Mouse (Mus musculus) megakaryocyte, embryonic 14.5 days (primary cell): ENCODE measurements around the gene Zg16.

Source experiments
- FLI1 ChIP-seq: IDR thresholded peaks from 2 replicates; pipeline ENCODE4 v1.6.1; 2012; ENCODE audit warnings: low read length, inconsistent platforms, mixed read lengths
- GATA1 ChIP-seq: IDR thresholded peaks from 3 replicates; pipeline ENCODE4 v1.6.1; 2012; ENCODE audit warnings: mixed read lengths, low read length, inconsistent platforms, borderline replicate concordance

GRCm38 (mm10) chr7:127129638-127130037 is 42.5 kb upstream of the Zg16 start:
- TF ChIP-seq FLI1 (no peak), GATA1 (no peak)
